Mouse (Mus musculus): ENCODE data around the gene Mageb2. TPM values are rescaled to one million over a fixed set of nuclear protein-coding genes. Genes with fewer than 3 reads are reported as not detected.
"Not testable (repeated sequence)": the region's sequence is repeated elsewhere in the genome, so short reads cannot be mapped to it uniquely, and the experiment has no call there.

Gene Mageb2
- total RNA-seq (2021) = not detected

GRCm38 (mm10) chrX:91331390-91331789, at the start of gene Mageb2:
Gene Mageb2, plus strand, starts transcription at chrX:91331690.
- intact Hi-C loops (cut with DNase I); DNase-seq: not testable (repeated sequence)

DNA sequence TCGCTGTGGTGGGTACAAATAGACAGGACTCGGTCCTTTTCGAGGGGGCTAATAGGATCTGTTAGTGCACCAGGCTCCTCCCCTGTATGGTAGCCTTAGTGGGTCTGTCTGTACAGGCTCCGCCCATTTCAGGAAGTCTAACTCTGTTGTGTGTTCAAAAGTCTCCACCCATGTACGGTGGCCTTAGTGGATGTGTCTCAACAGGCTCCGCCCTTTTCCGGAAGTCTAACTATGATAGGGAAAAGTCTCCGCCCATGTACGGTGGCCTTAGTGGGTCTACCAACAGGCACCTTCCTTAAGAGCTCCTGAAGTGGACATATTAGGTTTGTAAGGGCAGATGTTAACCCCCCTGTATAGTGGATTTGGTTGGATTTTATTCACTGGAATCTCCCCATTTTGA, 18.2 kb upstream of the Mageb2 start:
- intact Hi-C loops (cut with DNase I); DNase-seq: not testable (repeated sequence)

Other genes with a start within 250 kb of the Mageb2 start
- gene Gm5072, start 60.8 kb downstream of the Mageb2 start, total RNA-seq (2021) = not detected
- gene Gm8914, start 148.4 kb downstream of the Mageb2 start, total RNA-seq (2021) = not detected
- not detected for gene 1700084M14Rik, start 244.2 kb downstream of the Mageb2 start, total RNA-seq (2021)

All from heart, postnatal 36 days (tissue).